Mouse (Mus musculus) C2C12 (cell line): ENCODE results near the gene Tns4. TPM values are rescaled to one million over a fixed set of nuclear protein-coding genes. Genes with fewer than 3 reads are reported as not detected.
A peak's percentile ranks its signal among the peaks of the same experiment; 100 is the strongest.

ENCODE experiments used
- H3K27me3 ChIP-seq: one replicate; pipeline ENCODE4 v1.6.1; 2011; ENCODE audit not compliant: control insufficient read depth, insufficient read depth, insufficient read length
- H3K36me3 ChIP-seq: one replicate; pipeline ENCODE4 v1.6.1; 2011; ENCODE audit not compliant: control insufficient read depth, insufficient read depth
- H3K4me3 ChIP-seq: one replicate; pipeline ENCODE4 v1.5.1; 2011; ENCODE audit warnings: mild to moderate bottlenecking, control low read depth; ENCODE audit not compliant: poor library complexity, insufficient read depth, severe bottlenecking
- H3K79me2 ChIP-seq: one replicate; pipeline ENCODE4 v1.6.1; 2011; ENCODE audit not compliant: control insufficient read depth, insufficient read depth
- H3K79me3 ChIP-seq: one replicate; pipeline ENCODE4 v1.6.1; 2011; ENCODE audit warnings: low read depth, control low read depth
- H3ac ChIP-seq: one replicate; pipeline ENCODE3; 2011; ENCODE audit warnings: low read depth; ENCODE audit not compliant: control insufficient read depth, insufficient read length
- CEBPB ChIP-seq: IDR thresholded peaks from one replicate; pipeline ENCODE4 v1.6.1; 2011; ENCODE audit warnings: low read depth, mild to moderate bottlenecking, control low read depth, moderate library complexity
- CTCF ChIP-seq: IDR thresholded peaks from one replicate; pipeline ENCODE4 v1.5.1; 2011; ENCODE audit not compliant: control insufficient read depth, insufficient read depth, insufficient read length
- FOSL1 ChIP-seq: IDR thresholded peaks from one replicate; pipeline ENCODE4 v1.8.0; 2011; ENCODE audit warnings: mild to moderate bottlenecking, low read length; ENCODE audit not compliant: poor library complexity, insufficient read depth, severe bottlenecking
- MAX ChIP-seq: IDR thresholded peaks from one replicate; pipeline ENCODE4 v1.6.1; 2011; ENCODE audit warnings: mild to moderate bottlenecking, control low read depth
- MYOD1 ChIP-seq: IDR thresholded peaks from one replicate; pipeline ENCODE4 v1.6.1; 2011; ENCODE audit warnings: low read depth; ENCODE audit not compliant: control insufficient read depth, insufficient read length
- MYOG ChIP-seq: IDR thresholded peaks from one replicate; pipeline ENCODE4 v1.6.1; 2011; ENCODE audit not compliant: control insufficient read depth, insufficient read length; ENCODE audit errors: extremely low read depth
- USF1 ChIP-seq: IDR thresholded peaks from one replicate; pipeline ENCODE4 v1.6.1; 2011; ENCODE audit warnings: low read depth, mild to moderate bottlenecking, control low read depth, moderate library complexity
- polyA plus RNA-seq: library from polyadenylated mRNA; unstranded; fragments of >200 nt; fragmentation: generic; extraction: Trizol; gene quantifications from one replicate; pipeline ENCODE4 v1.2.1, GENCODE M21; 2012; ENCODE audit warnings: missing spikeins

The Tns4 gene
- polyA plus RNA-seq, 1 experiment: 0.18 TPM

DNA sequence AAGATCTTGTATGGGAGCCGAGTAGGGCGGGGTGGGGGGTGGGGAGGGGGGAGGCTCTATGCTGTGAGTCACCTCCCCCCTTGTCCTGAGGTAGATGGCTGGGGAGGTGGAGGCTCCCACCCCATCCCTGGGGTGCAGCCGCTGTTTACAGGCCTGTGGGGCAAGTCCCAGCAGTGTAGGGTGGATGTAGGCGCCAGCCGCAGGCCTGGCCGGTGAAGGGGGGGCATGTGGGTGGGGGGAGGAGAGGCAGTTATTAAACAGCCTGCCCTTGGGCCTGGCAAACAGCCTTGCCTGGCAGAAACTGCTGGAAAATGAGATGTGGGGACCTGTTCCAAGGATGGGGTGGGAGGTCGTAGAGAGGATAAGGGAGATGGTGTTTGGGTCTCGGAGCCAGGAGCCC is 7.0 kb downstream of the Tns4 start:
- Histone ChIP-seq H3K79me3 (no peaks in the 10 kb centered on the region), H3K4me3 (no peak overlapping the region), H3K27me3 (no peaks in the 10 kb centered on the region), H3ac (no peak overlapping the region), H3K79me2 (no peaks in the 10 kb centered on the region), H3K36me3 (no peaks in the 10 kb centered on the region)
- TF ChIP-seq CEBPB (no peak), MYOG (no peak), MYOD1 (no peak), FOSL1 (no peak), MAX (no peak), CTCF (no peak), USF1 (no peak)

DNA sequence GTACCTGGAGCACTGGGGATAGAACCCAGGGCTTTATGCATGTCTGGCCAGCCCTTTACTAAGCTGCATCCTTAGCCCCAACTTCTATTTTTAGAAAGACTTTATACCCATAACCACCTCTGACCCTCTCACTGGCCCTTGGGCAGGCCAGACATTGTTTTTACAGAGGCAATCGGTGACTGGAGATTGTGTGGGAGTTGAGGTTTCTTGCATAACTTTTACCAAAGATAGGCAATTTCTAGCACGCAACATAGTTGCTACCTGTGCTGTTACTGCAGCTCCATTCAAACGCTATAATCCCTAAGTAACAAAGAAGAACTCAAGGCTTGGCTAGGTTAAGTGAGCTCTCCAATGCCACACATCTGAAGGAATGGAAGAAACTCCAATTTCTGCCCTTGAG is 7.5 kb downstream of the Tns4 start:
- Histone ChIP-seq H3K79me2 (no peaks in the 10 kb centered on the region), H3K79me3 (no peaks in the 10 kb centered on the region), H3K36me3 (no peaks in the 10 kb centered on the region), H3K27me3 (no peaks in the 10 kb centered on the region), H3K4me3 (no peak overlapping the region), H3ac (no peak overlapping the region)
- no peak for TF ChIP-seq MYOD1
- TF ChIP-seq CEBPB: peak; percentile 93
- no peak for TF ChIP-seq FOSL1

DNA sequence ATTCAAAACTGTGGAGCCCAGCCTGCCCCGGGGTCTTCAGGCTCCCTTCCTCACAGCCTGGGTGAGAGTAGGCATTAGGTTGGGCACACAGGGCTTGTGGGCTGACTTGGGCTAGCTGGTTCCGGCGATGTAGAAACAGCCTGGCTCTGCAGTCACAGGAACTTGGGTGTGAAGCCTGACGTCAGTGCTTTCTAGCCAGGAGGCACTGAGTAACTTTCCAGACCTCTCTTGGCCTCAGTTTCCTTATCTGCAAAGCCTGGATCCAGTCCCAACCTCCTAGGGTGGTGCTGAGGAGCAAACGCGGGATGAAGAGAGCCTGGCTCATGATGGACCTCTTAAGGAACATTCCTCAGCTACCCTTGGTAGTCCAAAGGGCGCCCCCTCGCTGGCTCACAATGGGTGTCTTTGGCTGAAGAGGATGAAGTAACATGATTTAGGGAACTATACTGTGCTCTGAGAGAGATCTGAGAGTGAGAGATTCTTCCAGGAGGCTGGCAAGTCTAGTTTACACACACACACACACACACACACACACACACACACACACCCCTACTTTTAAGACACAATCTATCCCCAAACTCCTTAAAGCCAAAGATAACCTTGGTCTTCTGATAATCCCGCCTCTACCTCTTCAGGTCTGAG is 8.1 kb downstream of the Tns4 start:
- Histone ChIP-seq H3K36me3 (no peaks in the 10 kb centered on the region), H3K79me2 (no peaks in the 10 kb centered on the region), H3K4me3 (no peak overlapping the region), H3K79me3 (no peaks in the 10 kb centered on the region), H3ac (no peak overlapping the region), H3K27me3 (no peaks in the 10 kb centered on the region)
- TF ChIP-seq USF1: no peak
- TF ChIP-seq MYOD1: no peak
- no peak for TF ChIP-seq CTCF

DNA sequence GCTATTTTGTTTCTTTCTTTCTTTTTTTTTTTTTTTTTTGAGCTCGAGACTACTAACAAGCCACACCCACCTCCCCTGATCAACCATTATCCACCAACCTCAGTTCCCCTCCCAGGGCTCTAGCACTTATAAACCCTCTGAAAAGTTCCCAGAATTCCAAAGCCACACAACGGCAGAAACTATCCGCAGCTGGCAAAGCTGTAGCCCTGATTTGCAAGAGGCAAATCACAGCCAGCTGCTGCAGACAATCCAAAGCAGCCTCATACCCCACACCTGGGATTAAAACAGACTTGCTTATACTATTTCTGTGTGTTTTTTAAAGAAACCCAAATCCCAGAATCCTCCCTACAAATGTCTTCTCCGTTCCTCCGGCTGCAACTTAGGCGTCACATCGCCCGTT is 11.2 kb downstream of the Tns4 start:
- no peaks in the 10 kb centered on the region for H3K27me3 ChIP-seq
- H3K79me3 ChIP-seq: no peaks in the 10 kb centered on the region
- H3ac ChIP-seq: no peak overlapping the region
- no peak for TF ChIP-seq CTCF
- no peak for TF ChIP-seq USF1
- TF ChIP-seq MYOG: no peak
- no peak for TF ChIP-seq MYOD1
- no peak for TF ChIP-seq MAX
- no peak for TF ChIP-seq CEBPB
- no peak for TF ChIP-seq FOSL1
- no peak overlapping the region for H3K4me3 ChIP-seq
- H3K36me3 ChIP-seq: no peaks in the 10 kb centered on the region
- no peaks in the 10 kb centered on the region for H3K79me2 ChIP-seq

DNA sequence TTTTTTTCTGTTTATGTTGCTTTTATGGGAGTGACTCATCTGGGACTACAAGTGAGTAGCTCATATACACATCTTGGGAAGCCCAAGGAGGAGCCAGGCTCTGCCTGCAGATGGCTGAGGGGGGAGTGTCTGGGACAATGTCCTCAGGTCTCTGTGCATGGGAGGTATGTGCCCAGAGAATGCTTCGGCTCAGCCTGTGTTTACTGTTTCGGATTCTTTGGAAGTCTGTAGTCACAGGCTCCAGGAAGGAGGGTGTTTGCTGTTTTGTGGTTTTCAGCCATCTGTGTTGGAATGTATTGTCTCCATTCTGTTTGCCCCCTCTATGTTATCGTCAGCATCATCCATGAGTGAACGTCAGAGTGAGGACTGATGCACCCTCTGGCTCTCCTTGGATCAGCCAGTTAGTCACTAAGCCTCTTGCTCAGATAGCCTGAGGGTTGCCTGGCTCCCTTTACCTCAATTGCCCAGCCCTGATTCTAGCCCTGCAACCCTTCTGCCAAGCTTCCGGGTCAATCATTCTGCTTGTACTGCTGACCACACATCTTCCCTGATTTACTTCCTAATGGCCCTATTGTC is 12.3 kb downstream of the Tns4 start:
- H3K79me3 ChIP-seq: no peaks in the 10 kb centered on the region
- H3K36me3 ChIP-seq: no peaks in the 10 kb centered on the region
- no peak overlapping the region for H3ac ChIP-seq
- TF ChIP-seq FOSL1: peak; percentile 42
- no peak for TF ChIP-seq USF1
- TF ChIP-seq CEBPB: no peak
- no peak for TF ChIP-seq MYOG
- TF ChIP-seq MAX: peak; percentile 46
- H3K27me3 ChIP-seq: no peaks in the 10 kb centered on the region
- H3K4me3 ChIP-seq: no peak overlapping the region
- no peaks in the 10 kb centered on the region for H3K79me2 ChIP-seq

DNA sequence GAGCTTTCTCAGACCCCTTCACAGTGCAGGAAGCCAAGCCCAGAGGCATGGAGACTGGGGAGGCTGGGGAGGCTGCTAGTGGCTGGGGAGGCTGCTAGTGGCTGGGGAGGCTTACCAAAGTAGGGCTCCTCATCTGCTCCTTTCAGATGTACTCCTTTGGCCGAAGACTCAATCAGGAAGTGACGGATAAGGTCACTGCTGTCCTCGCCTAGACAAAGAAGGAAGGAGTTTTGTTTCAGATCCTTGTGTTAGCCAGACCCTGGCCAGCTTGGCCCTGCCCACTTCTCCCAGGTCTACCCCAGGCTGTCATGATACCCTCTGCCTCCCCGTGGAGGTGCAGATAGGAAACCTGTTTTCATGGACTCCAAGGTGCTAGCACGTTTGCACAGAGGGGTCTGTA is 15.3 kb downstream of the Tns4 start:
- Histone ChIP-seq H3K36me3 (no peaks in the 10 kb centered on the region), H3K27me3 (no peaks in the 10 kb centered on the region), H3K4me3 (no peak overlapping the region), H3ac (no peak overlapping the region), H3K79me3 (no peaks in the 10 kb centered on the region), H3K79me2 (no peaks in the 10 kb centered on the region)
- no peak for TF ChIP-seq CEBPB
